Mouse (Mus musculus) gastrocnemius, postnatal 25 days (tissue): Measurements from ENCODE around the gene 4930470P17Rik. TPM values are rescaled to one million over a fixed set of nuclear protein-coding genes. Genes with fewer than 3 reads are reported as not detected.

Source experiments
- DNase-seq: peaks from one replicate; pipeline ENCODE4 v3.0.0; 2022
- total RNA-seq, 2 experiments: library from RNA; stranded (reverse); gene quantifications; 1 replicate in 1 of 2; 2 replicates in 1 of 2; pipeline ENCODE4 v1.2.3; 2021

Gene 4930470P17Rik
- total RNA-seq, 2 experiments from 2014 or later, result not detected

- no peak for DNase-seq
Observed at GRCm38 (mm10) chr2:170578588-170578987, 23.2 kb downstream of the 4930470P17Rik start.

GRCm38 (mm10) chr2:170577502-170577901 lies 24.3 kb downstream of the 4930470P17Rik start:
- no peak for DNase-seq

- no peak for DNase-seq
Observed at GRCm38 (mm10) chr2:170576077-170576476, 25.7 kb downstream of the 4930470P17Rik start.

- no peak for DNase-seq
Observed at GRCm38 (mm10) chr2:170564995-170565394, 36.8 kb downstream of the 4930470P17Rik start.

- DNase-seq, result no peak
Observed at GRCm38 (mm10) chr2:170563956-170564855, 37.6 kb downstream of the 4930470P17Rik start.

GRCm38 (mm10) chr2:170552088-170552487 lies 49.7 kb downstream of the 4930470P17Rik start:
- no peak for DNase-seq

- no peak for DNase-seq
Observed at GRCm38 (mm10) chr2:170550240-170550639, 51.6 kb downstream of the 4930470P17Rik start.

GRCm38 (mm10) chr2:170549146-170549545 lies 52.7 kb downstream of the 4930470P17Rik start:
- no peak for DNase-seq

GRCm38 (mm10) chr2:170548046-170548445 lies 53.8 kb downstream of the 4930470P17Rik start:
- no peak for DNase-seq

- no peak for DNase-seq
Observed at GRCm38 (mm10) chr2:170547526-170547925, 54.3 kb downstream of the 4930470P17Rik start.

GRCm38 (mm10) chr2:170545745-170546144 lies 56.1 kb downstream of the 4930470P17Rik start:
- DNase-seq, result no peak

GRCm38 (mm10) chr2:170544950-170545349 lies 56.9 kb downstream of the 4930470P17Rik start:
- DNase-seq, result no peak

GRCm38 (mm10) chr2:170544159-170544558 lies 57.7 kb downstream of the 4930470P17Rik start:
- no peak for DNase-seq

GRCm38 (mm10) chr2:170543625-170544024 lies 58.2 kb downstream of the 4930470P17Rik start:
- no peak for DNase-seq

GRCm38 (mm10) chr2:170539211-170539610 lies 62.6 kb downstream of the 4930470P17Rik start:
- no peak for DNase-seq

GRCm38 (mm10) chr2:170535841-170536240 lies 66.0 kb downstream of the 4930470P17Rik start:
- no peak for DNase-seq

- no peak for DNase-seq
Observed at GRCm38 (mm10) chr2:170534803-170535174, 67.0 kb downstream of the 4930470P17Rik start.

- no peak for DNase-seq
Observed at GRCm38 (mm10) chr2:170534116-170534802, 67.6 kb downstream of the 4930470P17Rik start.

- DNase-seq, result no peak
Observed at GRCm38 (mm10) chr2:170530256-170530655, 71.6 kb downstream of the 4930470P17Rik start.

GRCm38 (mm10) chr2:170529766-170530165 lies 72.1 kb downstream of the 4930470P17Rik start:
- no peak for DNase-seq
